Mouse (Mus musculus) megakaryocyte, adult 5-6 weeks (primary cell): Measurements from ENCODE around the gene Als2. TPM values are rescaled to one million over a fixed set of nuclear protein-coding genes. Genes with fewer than 3 reads are reported as not detected.

Experiments
- ATAC-seq: 2 replicates; pipeline ENCODE4 v1.8.0; 2016; ENCODE audit warnings: mild to moderate bottlenecking, inconsistent platforms; ENCODE audit not compliant: poor library complexity, severe bottlenecking
- total RNA-seq, 2 experiments: library from RNA; stranded (forward) in 1 of 2; stranded (reverse) in 1 of 2; fragments of 153-499, 151-499 nt in 1 of 2; fragments of 221-1000, 200-1000 nt in 1 of 2; gene quantifications; 2 replicates each; pipeline versions ENCODE4 v1.2.3 to v1.2.4; 2015 to 2017

Gene Als2
- total RNA-seq (2015) (2.1 and 3.1 TPM in 2 replicates), total RNA-seq (2017) (4.8 and 5.1 TPM in 2 replicates)

DNA sequence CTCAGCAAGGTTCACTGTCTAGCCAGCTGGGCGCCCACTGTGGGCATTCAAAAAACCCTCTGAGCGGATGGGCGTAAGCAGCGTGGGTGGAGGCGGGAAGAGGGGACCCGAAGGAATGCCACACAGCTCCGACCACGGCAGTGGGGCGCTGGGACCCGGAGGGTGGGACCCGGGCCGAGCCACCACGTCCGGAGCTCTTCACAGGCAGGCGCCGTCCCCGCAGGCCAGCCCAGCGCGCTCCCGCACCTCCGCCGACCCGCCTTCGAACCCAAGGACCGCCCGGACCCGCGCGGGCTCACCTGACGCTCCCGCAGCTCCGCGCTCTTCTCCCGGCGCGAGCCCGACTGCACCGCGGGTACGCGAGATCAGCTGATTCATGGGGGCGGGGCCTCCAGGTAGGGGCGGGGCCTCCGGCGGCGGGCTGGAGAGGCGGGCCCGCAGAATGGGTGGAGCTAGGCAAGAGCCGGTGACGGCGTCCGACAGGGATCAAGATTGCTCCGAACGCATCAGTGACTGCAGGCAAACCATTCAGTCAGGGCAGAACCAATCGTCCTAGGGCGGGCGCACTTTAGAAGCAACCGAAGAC is at the start of gene Als2:
Gene Als2 (minus strand): TSS at position 376 of the 586 bp plus-strand sequence.
- ATAC-seq: peak; percentile 95

DNA sequence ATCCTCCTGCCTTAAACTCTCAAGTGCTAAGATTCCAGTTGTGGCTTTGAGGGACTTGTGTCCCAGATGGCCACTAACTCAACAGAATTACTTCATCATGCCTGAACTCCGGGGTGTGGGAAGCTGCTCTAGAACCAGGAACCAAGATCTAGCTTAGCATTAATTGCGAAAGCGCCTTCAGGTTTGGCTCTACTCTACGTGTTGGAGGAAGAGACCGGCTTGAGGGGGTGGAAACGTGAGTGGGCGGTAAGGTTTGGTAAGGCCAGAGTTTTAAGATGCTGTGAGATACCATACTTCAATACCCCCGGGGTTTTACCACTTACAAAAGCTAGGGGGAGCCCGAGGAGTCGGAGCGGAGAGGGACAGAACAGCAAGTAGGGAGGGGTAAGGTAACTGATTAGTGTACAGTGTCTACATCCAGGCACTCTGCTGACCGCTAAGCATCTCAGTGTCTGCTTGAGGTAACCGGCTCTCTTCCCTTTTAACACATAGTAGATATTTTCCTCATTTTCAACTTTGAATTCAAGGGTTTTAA is 49.4 kb upstream of the Als2 start:
- peak; percentile 38; the same call in 1 of the 2 replicates for ATAC-seq

DNA sequence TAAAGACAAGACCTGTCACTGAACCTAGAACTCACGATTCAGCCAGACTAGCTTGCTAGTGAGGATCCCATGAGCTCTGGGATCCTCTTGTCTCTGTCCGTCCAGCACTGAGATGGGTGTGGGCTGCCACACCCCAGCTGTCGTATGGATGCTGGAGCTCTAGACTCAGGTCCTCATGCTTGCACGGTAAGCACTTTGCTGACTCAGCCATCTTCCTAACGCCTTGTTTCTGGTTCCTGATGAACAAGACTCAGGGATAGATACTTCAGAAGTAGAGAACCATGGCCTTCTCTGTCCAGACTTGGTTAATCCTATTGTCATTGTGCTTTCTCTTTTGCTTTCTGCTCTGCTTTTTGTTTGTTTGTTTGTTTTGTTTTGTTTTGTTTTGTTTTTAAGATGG is 48.8 kb upstream of the Als2 start:
- ATAC-seq: no peak

DNA sequence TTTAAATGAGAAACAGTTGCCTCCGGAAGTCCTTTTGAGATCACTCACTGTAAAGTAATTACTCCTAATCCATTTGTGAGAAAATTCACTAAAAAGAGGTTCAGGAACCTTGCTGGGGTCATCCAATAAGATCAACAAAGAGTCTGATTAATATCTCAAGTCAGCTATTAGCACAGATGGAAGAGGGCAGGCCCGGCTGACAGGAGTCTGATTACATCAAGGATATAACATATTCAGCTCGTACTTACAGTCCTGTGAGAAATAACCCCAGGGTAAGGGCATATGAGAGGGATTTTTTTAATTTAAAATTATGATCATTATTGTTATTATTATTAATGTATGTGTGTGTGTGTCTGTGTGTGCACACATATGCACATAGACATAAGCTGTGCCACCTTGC is 35.2 kb upstream of the Als2 start:
- no peak for ATAC-seq

DNA sequence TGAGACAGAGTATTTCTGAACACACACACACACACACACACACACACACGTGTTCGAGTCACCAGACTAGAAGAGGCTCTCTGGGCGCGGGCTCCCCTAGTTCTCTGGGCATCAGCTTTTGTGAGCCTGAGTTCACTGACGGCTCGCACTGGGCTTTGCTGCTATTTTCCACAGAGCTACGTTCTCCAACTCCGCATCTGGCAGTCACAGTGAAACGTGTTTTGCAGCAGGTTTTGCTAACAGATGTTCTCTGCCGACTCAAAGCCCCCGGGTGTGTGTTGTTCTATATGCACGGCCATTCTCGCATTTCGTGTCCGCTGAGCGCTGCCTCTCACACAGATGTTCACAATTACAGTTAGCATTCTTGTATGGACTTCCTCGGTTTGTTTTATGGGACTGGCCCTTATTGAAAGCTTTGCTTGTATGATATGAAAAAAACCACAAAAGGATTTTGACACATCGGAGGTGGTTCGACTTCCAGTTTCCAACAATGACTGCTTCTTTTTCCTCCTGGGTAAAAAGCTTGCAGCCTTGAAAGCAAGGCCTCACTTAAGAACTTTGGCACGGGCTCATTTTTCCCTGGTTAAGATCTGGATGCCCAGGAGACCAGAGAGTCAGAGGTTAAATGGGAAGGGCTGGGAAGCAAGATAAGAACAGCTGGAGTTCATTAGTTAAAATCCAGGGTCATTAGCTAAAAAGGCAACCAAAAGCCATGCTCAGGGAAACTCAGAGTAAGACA is 33.1 kb upstream of the Als2 start:
- no peak for ATAC-seq

DNA sequence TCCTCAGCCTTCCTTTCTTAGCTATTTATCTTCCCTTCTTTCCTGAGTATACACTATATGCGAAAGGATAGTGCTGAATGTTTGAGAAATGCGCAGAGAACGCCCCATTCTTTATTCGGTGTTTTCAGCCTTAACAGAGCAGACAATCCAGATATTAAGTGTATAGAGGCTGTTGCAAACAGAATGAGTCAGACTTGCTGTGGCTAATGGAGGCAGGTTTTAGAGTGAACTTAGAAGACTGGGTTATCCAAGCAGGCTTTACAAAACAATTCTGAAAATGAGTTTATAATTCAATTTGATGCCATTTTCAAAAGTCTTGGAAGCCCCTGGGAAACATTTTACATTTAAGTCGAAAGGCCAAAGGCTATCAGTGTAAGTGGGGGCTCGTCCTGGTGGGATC is 32.4 kb upstream of the Als2 start:
- no peak for ATAC-seq

DNA sequence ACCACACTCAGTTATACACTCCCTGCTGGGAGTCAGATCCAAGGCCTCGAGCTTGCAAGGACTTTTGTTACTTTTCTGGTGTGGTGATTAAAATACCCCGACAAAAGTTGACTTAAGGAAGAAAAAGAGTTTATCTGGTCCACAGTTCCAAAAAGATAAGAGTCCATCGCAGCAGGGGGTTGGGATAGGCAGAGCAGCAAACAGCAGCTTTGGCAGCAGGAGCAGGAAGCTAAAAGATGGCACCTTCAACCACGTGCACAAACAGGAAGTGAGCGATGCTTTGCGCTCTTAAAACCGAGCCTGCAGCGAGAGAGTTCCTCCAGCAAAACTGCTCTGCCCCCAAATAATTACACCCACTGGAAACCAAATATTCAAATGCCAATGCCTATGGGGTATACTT is 31.9 kb upstream of the Als2 start:
- no peak for ATAC-seq

DNA sequence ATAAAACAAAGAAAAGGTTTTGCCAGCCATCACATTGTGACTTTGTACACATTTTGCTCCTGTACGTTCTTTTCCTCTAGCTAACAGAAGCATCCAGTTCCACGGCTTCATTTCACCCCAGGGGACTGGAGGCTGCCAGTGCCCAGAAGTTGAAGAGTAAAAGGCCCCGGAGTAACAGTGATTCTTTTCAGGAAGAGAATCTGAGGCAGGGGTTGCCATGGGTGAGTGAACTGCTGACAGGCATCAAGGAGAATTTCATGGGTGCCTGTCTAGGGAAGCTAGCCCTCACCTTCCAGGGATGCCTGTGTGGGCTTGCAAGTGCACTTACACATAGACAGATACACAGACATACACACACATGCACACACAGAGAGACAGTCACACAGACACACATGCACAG is 20.7 kb upstream of the Als2 start:
- no peak for ATAC-seq

DNA sequence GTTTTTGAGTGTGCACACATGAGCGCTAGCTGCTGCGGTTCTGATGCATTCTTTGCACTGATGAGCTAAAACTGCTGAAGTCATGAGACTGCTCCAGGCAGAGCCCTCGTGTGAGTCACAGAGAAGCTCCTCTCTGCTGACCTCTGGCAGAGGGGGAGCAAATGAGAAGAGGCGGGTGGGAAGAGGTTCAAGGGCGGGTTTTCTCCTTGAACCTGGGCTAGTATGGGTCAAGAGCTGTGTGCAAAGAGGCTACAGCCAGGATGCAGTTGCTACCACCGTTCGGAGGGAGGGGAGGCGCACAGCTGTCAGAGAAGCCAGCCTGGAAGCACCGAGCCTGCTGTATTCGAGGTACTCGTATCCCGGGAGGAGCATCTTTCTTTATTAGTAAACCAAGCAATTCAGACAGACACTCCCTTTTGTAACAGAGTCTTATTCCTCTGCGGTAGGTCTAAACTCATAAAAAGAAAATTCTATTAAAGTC is 19.8 kb upstream of the Als2 start, which contains the start of gene Cdk15:
Gene Cdk15 (plus strand): TSS at position 156 of the 481 bp plus-strand sequence.
- no peak for ATAC-seq

DNA sequence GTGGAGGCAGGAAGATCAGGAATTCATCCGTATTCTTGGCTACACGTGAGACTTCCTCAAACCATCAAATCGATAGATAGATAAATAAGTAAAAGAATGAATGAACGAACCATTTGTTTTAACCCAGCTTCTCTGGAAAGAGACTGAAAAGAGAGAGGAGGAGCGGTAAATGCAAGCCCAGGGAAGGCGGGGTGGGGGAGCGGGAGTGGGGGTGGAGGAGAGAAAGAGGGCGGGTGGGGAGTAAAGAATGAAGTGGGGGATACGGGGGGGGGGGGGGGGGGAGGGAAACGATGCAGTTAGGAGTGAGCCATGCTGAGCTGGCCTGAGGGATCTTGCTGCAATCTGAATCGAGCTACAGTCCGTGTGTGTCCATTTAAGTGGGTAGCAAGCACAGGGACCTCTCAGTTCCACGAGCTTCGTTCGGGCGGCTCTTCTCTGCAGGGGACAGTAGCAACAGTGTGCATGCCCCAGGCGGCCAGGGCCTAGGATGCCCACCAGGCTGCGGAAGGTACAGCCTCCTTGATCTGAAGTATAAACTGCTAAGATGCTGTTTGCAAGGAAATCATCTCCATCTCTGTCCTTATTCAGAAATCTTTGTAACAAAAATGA is 16.4 kb upstream of the Als2 start:
- ATAC-seq: no peak

DNA sequence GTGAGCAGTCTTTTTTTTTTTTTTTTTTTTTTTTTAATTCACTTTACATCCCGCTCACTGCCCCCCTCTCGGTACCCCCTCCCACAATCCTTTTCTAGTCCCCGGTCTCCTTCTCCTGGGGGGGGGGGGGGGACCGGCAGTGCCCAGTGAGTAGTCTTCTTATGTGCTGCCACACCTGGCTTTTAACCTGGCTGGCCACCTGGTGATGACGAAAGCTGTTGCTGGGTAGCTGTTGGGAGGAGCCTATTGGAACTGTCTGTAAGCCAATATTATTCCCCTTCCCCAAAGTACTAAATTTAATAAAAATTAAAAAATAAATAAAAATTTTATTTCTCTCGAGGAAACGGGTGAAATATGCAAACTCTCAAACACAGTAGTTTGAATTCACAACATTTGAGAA is 15.7 kb upstream of the Als2 start:
- ATAC-seq: no peak

DNA sequence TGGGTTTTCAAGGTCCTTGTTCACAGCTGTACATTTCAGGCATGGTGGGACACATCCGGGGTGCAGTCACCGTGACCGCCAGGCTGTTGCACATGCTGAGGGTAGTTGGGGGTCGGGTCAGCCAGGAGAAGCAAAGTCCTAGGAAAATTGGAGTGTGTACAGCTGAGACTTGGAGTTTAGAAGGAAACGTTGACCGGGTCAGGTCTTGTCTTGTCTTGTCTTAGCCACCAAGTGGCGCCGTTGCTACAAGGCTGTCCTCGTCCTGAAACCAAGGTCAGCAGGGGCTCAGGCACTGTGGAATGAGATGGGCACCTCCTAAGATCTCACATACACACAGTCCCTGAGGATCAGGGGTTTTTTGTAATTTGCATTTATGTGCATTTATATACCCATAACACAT is 10.6 kb upstream of the Als2 start:
- ATAC-seq: 0 out of 2 replicates have a peak, but pooled peaks have one; percentile 47

DNA sequence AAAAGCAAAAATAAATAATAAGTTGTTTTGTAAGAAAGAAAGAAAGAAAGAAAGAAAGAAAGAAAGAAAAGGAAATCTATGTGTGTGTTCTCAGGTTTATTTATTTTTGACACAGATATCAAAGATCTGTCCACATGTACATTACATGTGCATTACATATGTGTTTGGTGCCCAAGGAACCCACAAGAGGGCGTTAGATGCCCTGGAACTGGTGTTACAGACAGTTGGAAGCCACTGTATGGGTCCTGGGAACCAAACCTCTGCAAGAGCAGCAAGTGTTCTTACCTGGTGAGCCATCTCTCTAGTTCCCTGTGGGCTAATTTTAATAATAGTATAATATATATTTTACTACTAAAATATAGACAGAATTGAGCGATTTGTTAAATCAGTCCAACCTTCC is 6.7 kb upstream of the Als2 start:
- no peak for ATAC-seq

DNA sequence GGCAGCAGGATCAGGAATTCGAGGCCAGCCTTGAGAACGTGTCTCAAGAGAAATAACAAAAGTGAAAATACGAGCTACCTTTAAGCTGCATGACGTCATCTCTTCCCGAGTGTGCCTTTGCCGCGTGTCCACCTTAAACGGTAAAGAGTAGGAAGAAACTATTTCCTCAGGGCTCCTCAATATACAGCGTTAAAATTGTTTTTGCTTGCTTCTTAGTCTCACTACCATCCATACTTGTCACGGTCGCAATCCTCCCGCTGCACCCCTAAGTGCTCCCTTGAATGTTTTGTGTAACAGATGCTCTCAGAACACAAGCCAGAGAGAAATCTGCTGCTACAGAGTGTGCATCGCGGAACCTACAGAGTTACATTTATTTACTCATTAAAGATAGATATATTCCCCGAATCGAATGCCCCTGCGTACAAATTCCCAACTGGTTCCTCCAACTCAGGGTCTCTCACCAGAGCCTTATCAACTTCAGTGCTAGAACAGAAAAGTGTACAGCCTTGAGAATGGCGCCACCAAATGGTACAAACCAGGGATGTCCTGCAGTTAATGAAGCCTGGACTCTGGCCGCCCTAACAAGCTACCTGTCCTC is 682 bp upstream of the Als2 start:
- peak; percentile 71 for ATAC-seq

DNA sequence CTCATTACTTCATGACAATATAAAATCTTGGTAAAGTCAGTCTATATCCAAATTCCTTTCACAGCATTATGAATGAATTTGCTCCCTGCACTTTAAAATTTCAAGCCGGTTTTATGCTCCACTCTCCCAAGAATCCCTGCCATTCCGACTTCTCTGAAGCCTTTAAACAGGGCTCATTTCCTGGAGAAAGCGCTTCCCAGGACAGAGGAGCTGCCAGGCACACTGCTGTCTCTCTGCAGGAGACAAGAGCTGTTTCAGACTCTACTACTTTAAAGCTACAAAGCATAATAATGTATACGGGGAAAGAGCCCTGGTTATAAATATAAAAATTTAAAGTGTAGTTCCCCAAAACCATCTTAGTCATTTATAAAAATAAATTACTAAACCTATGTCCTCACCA is 7.8 kb downstream of the Als2 start:
- ATAC-seq: no peak

DNA sequence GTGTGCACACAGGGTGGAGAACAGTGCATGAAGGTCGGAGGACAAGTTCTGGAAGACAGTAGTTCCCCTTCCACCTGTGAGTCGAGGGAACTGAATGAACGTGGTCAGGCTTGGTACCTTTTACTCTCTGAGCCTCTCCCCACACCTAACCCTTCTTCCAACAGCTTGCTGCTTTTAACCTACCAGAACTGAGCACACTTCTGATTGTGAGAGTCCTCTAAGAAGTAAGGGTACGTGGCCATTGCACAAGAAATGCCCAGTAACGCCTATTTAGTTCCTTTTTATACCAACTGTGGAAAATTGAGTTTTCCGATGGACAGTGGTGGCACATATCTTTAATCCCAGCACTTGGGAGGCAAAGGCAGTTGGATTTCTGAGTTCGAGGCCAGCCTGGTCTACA is 8.5 kb downstream of the Als2 start:
- ATAC-seq: peak; percentile 27; the same call in 1 of the 2 replicates

DNA sequence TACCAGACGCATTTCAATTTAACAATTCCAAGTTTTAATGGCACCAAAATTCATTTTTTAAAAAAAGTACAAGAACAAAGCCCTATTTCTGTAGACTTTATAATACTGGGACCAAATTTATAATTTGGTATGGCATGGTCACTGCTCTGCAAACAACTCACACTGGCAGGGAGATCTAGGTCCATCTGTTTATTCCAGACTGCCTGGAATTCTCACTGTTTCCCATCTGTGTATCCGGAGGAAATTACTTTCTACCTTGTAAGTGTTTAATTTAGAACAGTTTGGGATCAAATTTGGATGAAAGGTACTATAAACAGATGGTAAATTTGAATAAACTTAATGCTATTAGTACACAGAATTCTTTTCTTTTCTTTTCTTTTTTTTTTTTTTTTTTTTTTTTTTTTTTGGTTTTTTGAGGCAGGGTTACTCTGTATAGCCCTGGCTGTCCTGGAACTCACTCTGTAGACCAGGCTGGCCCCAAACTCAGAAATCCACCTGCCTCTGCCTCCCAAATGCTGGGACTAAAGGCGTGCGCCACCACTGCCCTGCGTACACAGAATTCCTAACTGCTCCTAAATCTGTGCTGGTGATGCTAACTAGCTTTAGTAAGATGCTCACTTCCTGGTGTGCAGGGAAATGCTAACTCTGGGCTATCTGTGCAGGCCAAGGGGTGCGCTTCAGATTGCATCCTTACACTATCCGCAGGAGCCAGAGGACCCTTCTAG is 14.8 kb downstream of the Als2 start:
- no peak for ATAC-seq

DNA sequence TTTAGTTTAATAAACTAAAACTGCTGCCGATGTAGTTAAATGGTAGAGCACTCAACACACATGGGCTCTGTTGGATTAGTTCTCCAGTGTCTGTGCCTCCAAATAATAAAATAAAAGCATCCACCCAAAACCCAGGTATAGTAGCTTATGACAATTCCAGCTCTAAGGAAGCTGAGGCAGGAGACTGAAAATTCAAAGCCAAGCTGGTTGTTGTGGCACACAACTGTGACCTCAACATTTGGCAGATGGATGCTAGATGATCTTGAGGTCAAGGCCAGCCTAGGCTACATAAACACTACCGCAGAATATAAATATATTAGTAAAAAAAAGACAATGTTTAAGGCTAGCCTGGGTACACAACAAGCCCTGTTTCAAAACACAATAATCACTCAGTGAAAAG is 15.4 kb downstream of the Als2 start:
- no peak for ATAC-seq

DNA sequence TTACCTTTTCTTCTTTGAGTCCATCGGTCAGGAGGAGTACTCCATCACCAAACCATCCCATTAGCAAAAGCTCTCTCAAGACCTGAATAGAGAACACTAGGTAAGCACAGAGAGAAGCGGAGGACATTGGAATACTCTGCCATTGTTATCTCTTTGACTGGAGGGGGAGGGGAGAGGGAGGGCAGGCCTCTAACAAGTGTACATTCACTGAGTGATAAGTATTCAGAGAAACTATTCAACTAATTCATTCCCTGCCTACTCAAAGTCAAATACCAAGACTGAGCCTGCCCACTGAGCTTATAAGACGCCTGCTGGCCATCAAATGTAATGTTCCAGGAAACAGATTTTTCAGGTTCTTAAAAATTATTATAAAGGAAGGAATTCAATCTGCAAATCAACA is 16.7 kb downstream of the Als2 start:
- ATAC-seq: no peak

DNA sequence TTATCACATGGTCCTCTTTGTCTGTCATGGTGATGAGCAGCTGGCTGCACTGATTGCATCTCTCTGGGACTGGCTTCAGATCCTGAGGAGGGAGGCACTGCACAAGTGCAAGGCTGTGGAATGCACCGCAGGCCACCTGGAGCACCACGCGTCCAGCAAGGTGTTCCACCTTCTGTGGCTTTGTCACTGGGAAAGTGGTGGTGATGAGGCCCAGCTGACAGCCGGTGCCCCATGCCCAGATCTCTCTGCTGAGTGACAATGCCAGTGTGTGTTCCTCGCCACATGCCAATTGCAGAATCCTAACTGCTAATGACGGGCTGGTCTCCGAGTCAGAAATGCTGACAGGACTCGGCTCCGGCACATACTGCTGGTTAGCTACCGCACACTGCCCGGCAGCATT is 21.6 kb downstream of the Als2 start:
- ATAC-seq: no peak

DNA sequence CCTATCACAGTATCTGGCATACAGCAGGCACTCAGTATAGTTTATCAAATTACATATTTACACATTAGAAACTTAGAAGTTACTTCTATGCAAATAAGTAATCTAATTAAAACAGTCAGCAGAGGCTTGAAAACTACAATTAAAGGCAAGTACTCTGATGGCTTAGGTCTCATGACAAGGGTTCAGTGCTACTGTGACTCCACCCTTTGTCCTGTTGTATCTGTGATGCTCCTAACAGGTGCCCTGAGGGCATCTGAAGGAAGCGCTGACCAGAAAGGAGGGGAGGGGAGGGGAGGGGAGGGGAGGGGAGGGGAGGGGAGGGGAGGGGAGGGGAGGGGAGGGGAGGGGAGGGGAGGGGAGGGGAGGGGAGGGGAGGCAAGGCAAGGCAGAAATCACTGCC is 24.1 kb downstream of the Als2 start:
- no peak for ATAC-seq
